Mouse (Mus musculus) heart, embryonic 14.5 days (tissue): ENCODE measurements around the gene Fam163a. TPM values are rescaled to one million over a fixed set of nuclear protein-coding genes. Genes with fewer than 3 reads are reported as not detected.
"Not testable (repeated sequence)": the region's sequence is repeated elsewhere in the genome, so short reads cannot be mapped to it uniquely, and the experiment has no call there.

Experiments
- ATAC-seq: fragments of 200-750 bp; cut with Nextera tagmentation; 2 replicates; pipeline ENCODE4 v1.8.0; 2017; ENCODE audit warnings: low read depth, moderate TSS enrichment; ENCODE audit not compliant: insufficient number of reproducible peaks, insufficient read depth, low FRiP score
- H3K27ac ChIP-seq, 2 experiments: fragments of 200-500 bp in 1 of 2; fragments of 300-500 bp in 1 of 2; sonication (generic) in 1 of 2; replicated peaks in 1 of 2; 2 replicates each; pipeline ENCODE4 v1.5.1; 2012 to 2014; ENCODE audit warnings: low read depth in 2 of 2, low read length in 2 of 2, control low read depth in 1 of 2, mild to moderate bottlenecking in 1 of 2, mixed read lengths in 1 of 2; ENCODE audit not compliant: control insufficient read depth in 1 of 2, insufficient read depth in 1 of 2
- H3K27me3 ChIP-seq: fragments of 300-500 bp; sonication (generic); 2 replicates; pipeline ENCODE4 v1.6.1; 2014; ENCODE audit warnings: mild to moderate bottlenecking, low read length, control low read depth; ENCODE audit not compliant: control insufficient read depth, insufficient read depth
- H3K36me3 ChIP-seq: fragments of 300-500 bp; sonication (generic); 2 replicates; pipeline ENCODE4 v1.6.1; 2014; ENCODE audit warnings: mild to moderate bottlenecking, control low read depth, low read length, mixed read lengths; ENCODE audit not compliant: control insufficient read depth, insufficient read depth
- H3K4me1 ChIP-seq, 2 experiments: fragments of 200-500 bp in 1 of 2; fragments of 300-500 bp in 1 of 2; sonication (generic) in 1 of 2; 2 replicates each; pipeline ENCODE4 v1.6.1; 2012 to 2014; ENCODE audit warnings: low read length in 2 of 2, control low read depth in 1 of 2, mixed read lengths in 1 of 2; ENCODE audit not compliant: control insufficient read depth in 2 of 2, insufficient read depth in 2 of 2
- H3K4me2 ChIP-seq: fragments of 300-500 bp; sonication (generic); 2 replicates; pipeline ENCODE4 v1.6.1; 2014; ENCODE audit warnings: mild to moderate bottlenecking, low read length
- H3K4me3 ChIP-seq, 2 experiments: fragments of 200-500 bp in 1 of 2; fragments of 300-500 bp in 1 of 2; sonication (generic) in 1 of 2; 2 replicates each; pipeline ENCODE4 v1.5.1; 2012 to 2014; ENCODE audit warnings: low read length in 2 of 2, mild to moderate bottlenecking in 2 of 2, control low read depth in 1 of 2, low read depth in 1 of 2, moderate library complexity in 1 of 2; ENCODE audit not compliant: control insufficient read depth in 1 of 2, insufficient read depth in 1 of 2
- H3K9ac ChIP-seq: fragments of 300-500 bp; sonication (generic); 2 replicates; pipeline ENCODE4 v1.6.1; 2014; ENCODE audit warnings: mild to moderate bottlenecking, low read length
- H3K9me3 ChIP-seq: fragments of 300-500 bp; sonication (generic); 2 replicates; pipeline ENCODE4 v1.6.1; 2016; ENCODE audit warnings: low read length, control low read depth; ENCODE audit not compliant: control insufficient read depth
- WGBS: fragments of 180-500 bp; shearing (Covaris S2); extraction: QIAGEN DNeasy Blood & Tissue Kit; methylation state at CpG from one replicate; pipeline ENCODE4 v1.1.7; 2014; 5-methylcytosine and 5-hydroxymethylcytosine counted together
- polyA plus RNA-seq: library from polyadenylated mRNA; unstranded; fragments of >200 nt; fragmentation: Nextera tagmentation; extraction: Ambion mirVana; gene quantifications from 2 replicates; pipeline ENCODE4 v1.2.1, GENCODE M21; 2014

Fam163a gene
- polyA plus RNA-seq, 1 experiment from 2014 or later: 2.4 TPM

- WGBS: 25% methylated on average over 7 of the region's 7 CpGs
- H3K27me3 ChIP-seq: no peaks in the 10 kb centered on the region
These were observed 163.2 kb downstream of the Fam163a start for GRCm38 (mm10) chr1:156041451-156042241.

GRCm38 (mm10) chr1:156040731-156041401 is 164.0 kb downstream of the Fam163a start:
- H3K4me3 ChIP-seq: peak overlapping the region; percentile 55 to 75
- peaks cover 34% of the 10 kb centered on the region for H3K36me3 ChIP-seq
- ATAC-seq: peak; percentile 79
- peak overlapping the region; percentile 65 to 68; a peak in 3 of 4 replicates for H3K27ac ChIP-seq
- peak overlapping the region; percentile 86 for H3K9ac ChIP-seq
- no peaks in the 10 kb centered on the region for H3K27me3 ChIP-seq
- H3K9me3 ChIP-seq: no peaks in the 10 kb centered on the region
- H3K4me1 ChIP-seq: peaks cover 2 to 34% of the 10 kb centered on the region in 2 experiments
- peak overlapping the region; percentile 83 for H3K4me2 ChIP-seq
- WGBS: under 1% methylated on average over 22 of the region's 22 CpGs

More at GRCm38 (mm10) chr1:156041451-156042241, 163.2 kb downstream of the Fam163a start:
- peak overlapping the region; percentile 41 to 75 for H3K4me3 ChIP-seq
- H3K4me2 ChIP-seq: peak overlapping the region; percentile 83
- no peak overlapping the region for H3K27ac ChIP-seq
- no peaks in the 10 kb centered on the region for H3K9me3 ChIP-seq
- peaks cover 2 to 35% of the 10 kb centered on the region in 2 experiments for H3K4me1 ChIP-seq
- H3K36me3 ChIP-seq: peaks cover 42% of the 10 kb centered on the region
- ATAC-seq: no peak
- peak overlapping the region; percentile 86 for H3K9ac ChIP-seq

- H3K4me2 ChIP-seq, H3K27me3 ChIP-seq, H3K9me3 ChIP-seq, ATAC-seq, H3K4me3 ChIP-seq, H3K9ac ChIP-seq: not testable (repeated sequence)
- H3K27ac ChIP-seq: peak overlapping the region in 1 of 2 experiments; percentile 68; a peak in 1 of 4 replicates
- H3K36me3 ChIP-seq: peaks cover 25% of the 10 kb centered on the region
- 60% methylated on average over 7 of the region's 7 CpGs for WGBS
- peaks cover 2 to 32% of the 10 kb centered on the region in 2 experiments for H3K4me1 ChIP-seq
These were observed 164.8 kb downstream of the Fam163a start for GRCm38 (mm10) chr1:156039989-156040388.

- Histone ChIP-seq H3K9ac (peak overlapping the region; percentile 90), H3K4me2 (peak overlapping the region; percentile 86), H3K4me1 (peaks cover 2 to 23% of the 10 kb centered on the region in 2 experiments), H3K36me3 (peaks cover 22% of the 10 kb centered on the region), H3K27ac (peak overlapping the region; percentile 42 to 57), H3K9me3 (no peaks in the 10 kb centered on the region), H3K27me3 (no peaks in the 10 kb centered on the region), H3K4me3 (peak overlapping the region; percentile 14 to 78)
- ATAC-seq: no peak
- 44% methylated on average over 5 of the region's 5 CpGs for WGBS
These were observed 167.7 kb downstream of the Fam163a start for GRCm38 (mm10) chr1:156037144-156037583.

- peaks cover 28% of the 10 kb centered on the region for H3K36me3 ChIP-seq
- peak within 1 kb of the TSS; percentile 78 to 87 for H3K4me3 ChIP-seq
- peak within 1 kb of the TSS; percentile 100 for H3K27ac ChIP-seq
- under 1% methylated on average over 59 of the region's 59 CpGs for WGBS
- H3K9ac ChIP-seq: peak within 1 kb of the TSS; percentile 90
- H3K4me2 ChIP-seq: peak within 1 kb of the TSS; percentile 86
- no peaks in the 10 kb centered on the region for H3K9me3 ChIP-seq
- H3K4me1 ChIP-seq: peaks cover 2 to 15% of the 10 kb centered on the region in 2 experiments
- peak; percentile 92 for ATAC-seq
- H3K27me3 ChIP-seq: no peaks in the 10 kb centered on the region
These were observed 168.7 kb downstream of the Fam163a start, which contains the start of gene Tor1aip1 for GRCm38 (mm10) chr1:156035930-156036737. Gene Tor1aip1 (minus strand): TSS chr1:156036480.

- H3K9me3 ChIP-seq: no peaks in the 10 kb centered on the region
- WGBS: under 1% methylated on average over 59 of the region's 59 CpGs
- H3K4me3 ChIP-seq: peak within 1 kb of the TSS; percentile 78 to 87
- peak within 1 kb of the TSS; percentile 86 for H3K4me2 ChIP-seq
- peak within 1 kb of the TSS; percentile 90 for H3K9ac ChIP-seq
- H3K4me1 ChIP-seq: peaks cover 2 to 14% of the 10 kb centered on the region in 2 experiments
- peak; percentile 84 for ATAC-seq
- no peaks in the 10 kb centered on the region for H3K27me3 ChIP-seq
- peaks cover 36% of the 10 kb centered on the region for H3K36me3 ChIP-seq
- peak within 1 kb of the TSS; percentile 100 for H3K27ac ChIP-seq
These were observed 169.4 kb downstream of the Fam163a start, which contains the start of gene Tor1aip2 for GRCm38 (mm10) chr1:156035269-156035929. Gene Tor1aip2 (plus strand): TSS chr1:156035403.
